Mouse (Mus musculus): ENCODE data around the gene Setd1b.

Gene Setd1b

DNA sequence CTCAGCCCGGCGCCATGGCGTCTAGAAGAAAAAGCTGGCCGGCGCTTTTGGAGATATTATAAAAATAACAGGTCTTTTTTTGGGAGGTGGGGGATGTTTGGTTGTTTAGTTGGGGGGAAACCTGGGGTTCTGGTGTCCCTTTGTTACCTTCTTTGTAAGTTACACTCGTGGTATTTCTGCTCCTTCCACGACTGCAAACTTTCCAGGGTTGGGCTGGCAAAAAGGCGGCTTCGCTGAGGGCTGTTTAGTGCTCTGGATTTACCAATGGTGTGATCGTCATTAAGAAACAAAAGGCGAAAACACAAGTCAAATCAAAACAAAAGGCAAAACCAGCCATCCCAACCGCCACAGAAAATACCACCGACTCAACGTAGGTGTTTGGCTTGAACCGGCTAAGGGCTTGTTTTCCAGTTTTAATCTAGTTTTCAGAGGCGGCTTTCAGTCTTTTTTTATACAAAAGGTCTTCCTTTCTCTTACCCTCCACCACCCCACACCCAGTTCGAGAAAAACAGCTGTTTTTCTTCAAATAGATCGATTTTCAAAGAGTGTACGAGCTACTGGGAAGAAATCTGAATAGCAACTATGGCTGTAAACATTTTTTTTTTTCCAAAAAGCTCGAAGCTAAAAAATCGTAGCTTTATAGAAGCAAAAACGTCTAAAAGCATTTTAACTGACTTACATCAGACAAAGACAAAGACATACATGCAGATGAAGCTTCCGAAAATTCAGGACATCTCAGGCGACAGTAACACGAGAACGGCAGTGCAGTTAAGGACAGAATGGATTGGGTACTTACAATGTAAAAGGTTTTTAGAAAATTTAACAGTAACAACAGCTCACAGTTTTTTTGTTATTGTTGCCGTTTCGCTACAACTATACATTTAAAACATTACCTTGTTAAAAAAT, 2.0 kb upstream of the Setd1b start:
- DNase-seq (ENCODE audit: low spot score in 2 of 2): no peak

DNA sequence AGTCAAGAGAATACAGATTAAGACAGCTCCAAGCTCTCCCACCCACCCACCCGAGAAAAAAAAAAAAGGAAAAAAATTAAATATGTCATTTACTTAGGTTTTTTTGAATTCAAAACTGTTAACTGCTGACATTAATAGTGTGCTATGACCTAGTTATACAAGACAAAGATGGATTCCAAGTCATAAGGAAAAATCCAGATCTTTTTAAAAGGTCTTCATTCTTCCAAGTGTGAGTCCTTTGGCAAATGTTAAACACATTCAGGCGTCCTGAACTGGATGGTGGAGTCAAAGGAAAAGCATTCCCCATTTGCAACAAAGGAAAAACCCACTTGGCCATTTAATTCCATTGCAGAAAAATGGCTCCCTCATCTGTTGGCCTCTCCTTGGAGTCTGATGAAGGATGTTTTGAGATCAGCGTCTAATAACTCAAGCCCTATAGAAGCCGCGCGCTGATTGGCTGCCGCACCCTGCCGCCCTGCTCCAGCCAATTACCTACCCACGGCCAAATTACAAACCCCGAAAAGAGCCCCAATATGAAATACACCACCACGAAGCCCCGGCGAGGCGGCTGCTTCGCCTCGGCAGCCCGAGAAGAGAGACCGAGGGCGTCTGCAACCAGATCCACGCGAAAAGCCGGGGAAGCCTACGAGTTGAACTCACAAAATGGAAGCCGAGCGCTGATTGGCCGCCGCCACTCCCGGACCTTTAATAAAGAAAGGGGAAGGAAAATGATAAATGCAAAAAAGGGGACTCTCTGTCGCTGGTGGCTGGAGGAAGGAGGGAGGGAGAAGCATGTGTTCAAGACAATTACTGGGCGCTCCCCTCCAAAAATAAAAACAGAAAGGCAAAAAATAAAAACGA, 1.1 kb upstream of the Setd1b start:
- peak; percentile 86 to 90 for DNase-seq (ENCODE audit: low spot score in 2 of 2)

DNA sequence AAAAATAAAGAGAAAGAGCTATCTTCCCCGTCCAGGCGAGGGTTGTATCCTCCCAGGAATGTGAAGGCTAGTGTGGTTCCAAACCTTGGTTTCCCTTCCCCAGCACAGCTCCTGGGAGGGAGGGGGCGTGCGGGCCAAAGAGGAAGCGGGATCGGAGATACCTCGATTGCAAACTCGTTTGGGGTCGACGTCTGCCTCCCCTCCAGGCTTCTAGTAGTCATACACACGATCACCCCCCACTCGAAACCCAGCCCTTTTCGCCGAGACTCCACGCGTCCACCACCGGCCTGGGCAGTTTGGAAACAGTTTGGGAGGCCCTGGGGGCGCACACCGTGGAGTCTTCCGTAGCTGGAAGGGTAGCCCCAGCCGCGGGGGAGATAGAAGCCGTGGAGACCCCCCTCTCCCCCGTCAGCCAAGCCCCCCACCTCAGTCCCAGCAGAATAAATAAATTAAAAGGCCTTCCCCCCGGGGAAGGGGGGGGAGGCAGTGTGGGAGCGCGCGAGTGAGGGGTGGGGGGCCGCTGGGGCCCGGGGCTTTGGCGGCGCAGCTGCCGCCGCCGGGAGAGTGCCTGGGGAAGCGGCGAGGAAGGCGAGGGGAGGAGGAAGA, 335 bp upstream of the Setd1b start:
- DNase-seq (ENCODE audit: low spot score in 2 of 2): no peak

DNA sequence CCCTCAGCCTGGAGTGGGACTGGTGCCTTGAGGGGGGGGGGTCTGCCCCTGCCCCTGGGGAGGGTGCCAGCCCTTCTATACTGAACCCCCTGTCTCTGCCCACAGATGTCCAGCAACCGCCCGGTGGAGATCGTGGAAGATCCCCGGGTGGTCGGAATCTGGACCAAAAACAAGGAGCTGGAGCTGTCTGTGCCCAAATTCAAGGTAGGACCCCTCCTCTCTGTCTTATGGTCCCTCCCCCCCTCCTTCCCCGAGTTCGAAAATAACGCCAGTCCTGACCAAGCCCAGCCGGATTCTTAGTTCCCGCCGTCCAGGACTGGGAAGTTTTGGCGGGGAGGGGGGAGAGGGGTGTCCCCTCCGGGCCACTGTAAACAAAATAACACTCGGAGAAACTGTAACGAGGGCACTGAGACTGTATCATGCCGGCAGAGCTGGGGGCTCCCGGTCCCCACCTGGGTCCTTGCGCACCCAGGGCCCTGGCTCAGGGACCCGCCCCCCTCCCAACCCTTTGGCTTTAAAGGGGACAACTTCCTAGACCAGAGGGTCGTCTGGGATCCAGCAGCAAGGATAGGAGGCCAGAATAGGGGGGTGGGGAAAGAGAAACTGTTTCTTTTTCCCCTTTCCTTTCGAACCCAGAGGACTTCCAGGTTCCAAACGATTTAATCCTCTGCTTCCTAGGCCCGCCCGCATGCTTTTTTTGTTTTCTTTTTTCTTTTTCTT, 1.4 kb downstream of the Setd1b start:
- no peak for DNase-seq (ENCODE audit: low spot score in 2 of 2)

DNA sequence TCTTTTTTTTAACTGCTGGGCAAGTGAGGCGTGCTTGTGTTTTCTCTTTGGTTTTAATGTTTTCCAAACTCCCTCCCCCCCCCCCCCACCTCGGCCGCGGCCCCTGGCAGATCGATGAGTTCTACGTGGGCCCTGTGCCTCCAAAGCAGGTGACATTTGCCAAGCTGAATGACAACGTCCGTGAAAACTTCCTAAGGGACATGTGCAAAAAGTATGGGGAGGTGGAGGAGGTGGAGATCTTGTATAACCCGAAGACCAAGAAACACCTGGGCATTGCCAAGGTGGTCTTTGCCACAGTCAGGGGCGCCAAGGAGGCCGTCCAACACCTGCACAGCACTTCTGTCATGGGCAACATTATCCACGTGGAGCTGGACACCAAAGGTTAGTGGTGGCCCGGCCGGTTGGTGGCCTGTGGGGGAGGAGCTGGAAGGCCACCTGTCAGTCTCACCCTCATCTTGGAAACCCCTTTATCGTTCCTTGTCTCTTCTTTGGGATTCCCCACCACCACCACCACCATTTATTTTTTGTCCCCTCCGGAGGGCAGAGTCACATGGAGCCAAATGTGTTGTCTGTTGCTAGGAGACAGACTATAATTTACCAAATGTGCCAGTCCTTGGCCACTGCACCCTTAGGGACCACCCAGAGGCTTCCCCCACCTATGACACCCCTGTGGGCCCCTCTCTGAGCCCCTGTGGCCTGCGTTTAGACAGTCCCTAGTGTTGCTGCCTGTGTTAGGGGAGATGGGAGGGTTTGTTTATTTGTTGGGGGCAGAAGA, 2.2 kb downstream of the Setd1b start:
- DNase-seq (ENCODE audit: low spot score in 2 of 2): no peak

DNA sequence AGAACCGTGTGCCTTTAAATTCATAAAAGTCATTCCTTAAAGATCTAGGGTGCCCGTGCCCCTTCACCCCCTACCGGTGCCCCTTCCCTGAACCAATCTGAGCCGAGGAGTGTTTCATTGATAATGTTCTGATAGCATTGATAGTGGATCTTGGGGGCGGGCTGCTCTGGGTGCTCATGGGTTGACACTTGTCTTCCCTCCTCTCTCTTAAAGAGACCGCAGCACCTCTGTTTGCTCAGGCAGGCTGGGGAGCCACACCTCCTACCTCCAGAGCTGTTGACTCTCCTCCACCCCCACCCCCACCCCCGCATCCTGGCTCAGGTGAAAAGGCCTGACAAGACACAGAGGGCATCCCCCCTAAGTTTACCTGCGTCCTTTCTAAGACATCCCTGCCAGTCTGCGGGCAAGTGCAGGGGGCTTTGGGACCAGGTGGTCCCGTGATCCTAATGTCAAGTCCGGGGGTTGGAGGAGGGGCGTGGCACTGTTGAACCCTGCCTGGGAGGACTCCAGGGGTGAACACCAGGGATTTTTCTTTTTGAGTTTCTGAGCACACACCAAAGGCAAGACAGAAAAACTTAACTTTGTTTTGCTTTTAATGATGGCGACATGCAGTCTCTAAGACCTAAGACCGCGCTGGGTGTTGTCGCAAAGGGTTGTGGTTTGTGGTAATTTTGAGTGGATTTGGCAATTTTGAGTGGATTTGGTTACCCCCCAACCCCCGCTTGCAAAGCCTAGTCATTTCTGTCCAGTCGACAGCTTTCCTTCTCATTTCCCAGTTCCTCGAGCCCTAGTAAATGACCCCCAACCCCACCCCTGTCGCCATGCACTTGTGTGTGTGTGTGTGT, 3.0 kb downstream of the Setd1b start:
- no peak for DNase-seq (ENCODE audit: low spot score in 2 of 2)

DNA sequence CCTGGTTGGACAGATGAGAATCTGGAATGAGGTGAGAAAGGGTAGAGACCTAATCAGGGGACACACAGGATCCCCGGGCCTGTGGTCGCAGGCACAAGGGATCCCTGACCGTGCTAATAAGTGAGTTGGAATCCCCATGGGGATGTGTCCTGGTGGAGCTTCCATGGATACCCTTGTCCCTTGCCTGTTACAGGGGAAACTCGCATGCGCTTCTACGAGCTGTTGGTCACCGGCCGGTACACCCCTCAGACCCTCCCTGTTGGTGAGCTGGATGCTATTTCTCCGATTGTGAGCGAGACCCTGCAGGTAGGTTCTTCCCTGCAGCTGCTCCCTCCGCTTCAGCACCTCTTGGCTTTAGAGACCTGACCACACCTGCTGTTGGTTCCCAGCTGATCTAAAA, 4.4 kb downstream of the Setd1b start:
- DNase-seq (ENCODE audit: low spot score in 2 of 2): no peak

DNA sequence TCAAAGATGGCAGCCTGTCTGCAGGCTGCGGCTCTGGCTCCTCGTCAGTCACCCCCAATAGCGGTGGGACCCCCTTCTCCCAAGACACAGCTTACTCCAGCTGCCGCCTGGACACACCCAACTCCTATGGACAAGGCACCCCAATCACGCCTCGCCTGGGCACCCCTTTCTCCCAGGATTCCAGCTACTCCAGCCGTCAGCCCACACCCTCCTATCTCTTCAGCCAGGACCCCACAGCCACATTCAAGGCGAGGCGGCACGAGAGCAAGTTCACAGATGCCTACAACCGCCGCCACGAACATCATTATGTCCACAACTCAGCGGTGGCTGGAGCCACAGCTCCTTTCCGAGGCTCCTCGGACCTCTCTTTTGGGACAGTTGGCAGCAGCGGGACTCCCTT, 5.6 kb downstream of the Setd1b start:
- no peak for DNase-seq (ENCODE audit: low spot score in 2 of 2)

DNA sequence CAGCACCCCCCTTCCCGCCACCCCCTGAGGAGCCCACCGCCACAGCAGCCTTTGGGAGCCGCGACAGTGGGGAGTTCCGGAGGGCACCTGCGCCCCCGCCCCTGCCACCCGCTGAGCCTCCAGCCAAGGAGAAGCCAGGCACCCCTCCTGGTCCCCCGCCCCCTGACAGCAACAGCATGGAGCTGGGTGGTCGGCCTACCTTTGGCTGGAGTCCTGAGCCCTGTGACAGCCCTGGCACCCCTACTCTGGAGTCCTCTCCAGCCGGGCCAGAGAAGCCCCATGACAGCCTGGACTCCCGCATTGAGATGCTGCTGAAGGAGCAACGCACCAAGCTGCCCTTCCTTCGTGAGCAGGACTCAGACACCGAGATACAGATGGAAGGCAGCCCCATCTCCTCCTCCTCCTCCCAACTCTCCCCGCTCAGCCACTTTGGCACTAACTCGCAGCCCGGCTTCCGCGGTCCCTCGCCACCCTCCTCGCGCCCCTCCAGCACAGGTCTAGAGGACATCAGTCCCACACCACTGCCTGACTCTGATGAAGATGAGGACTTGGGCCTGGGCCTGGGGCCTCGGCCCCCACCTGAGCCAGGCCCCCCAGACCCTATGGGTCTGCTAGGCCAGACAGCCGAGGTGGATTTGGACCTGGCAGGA, 6.2 kb downstream of the Setd1b start:
- DNase-seq (ENCODE audit: low spot score in 2 of 2): no peak

DNA sequence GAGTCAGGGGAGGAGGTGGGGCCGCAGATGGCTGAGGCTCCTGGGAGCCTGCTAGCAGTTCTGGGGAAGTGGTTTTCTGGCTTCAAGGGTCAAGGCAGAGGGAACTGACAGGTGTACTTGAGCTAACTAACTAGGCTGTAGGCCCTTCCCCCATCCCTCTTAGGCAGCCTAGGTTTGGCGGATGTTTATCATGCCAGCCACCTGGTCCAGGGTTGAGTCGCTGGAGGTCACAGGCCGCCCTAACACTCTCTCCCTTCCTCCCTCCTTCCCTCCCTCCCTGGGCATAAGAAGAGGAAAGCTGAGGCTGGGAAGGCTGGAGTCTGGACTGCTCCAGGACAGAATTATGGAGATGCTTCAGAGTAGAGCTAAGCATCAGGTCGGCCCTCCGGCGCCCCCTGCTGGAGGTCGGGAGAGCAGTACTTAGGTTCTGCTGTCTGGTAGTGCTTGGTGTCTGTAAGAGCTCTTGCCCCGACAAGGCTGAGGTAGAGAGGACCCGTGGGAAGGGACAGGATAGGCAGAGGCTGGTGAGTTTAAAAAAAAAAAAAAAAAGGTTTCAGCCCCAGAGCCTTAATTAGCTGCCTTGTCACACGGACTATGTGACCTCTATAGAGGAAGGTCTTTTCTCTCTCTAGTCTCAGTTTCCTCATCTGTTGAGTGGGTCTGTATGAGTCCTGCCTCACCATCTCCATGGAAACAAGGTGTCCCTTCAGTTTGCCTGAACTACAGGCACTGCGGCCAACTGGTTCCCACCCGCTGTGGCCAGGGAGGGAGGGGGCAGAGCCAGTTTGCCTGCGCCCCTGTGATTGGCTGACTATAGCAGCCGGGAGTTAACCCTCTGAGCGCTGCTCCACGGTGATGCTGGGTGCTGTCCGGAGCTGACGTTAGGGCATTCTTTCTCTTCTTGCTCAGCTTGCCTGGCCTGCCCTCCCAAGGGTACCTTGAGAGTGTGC, 7.7 kb downstream of the Setd1b start:
- DNase-seq (ENCODE audit: low spot score in 2 of 2): peak; percentile 86 to 88

DNA sequence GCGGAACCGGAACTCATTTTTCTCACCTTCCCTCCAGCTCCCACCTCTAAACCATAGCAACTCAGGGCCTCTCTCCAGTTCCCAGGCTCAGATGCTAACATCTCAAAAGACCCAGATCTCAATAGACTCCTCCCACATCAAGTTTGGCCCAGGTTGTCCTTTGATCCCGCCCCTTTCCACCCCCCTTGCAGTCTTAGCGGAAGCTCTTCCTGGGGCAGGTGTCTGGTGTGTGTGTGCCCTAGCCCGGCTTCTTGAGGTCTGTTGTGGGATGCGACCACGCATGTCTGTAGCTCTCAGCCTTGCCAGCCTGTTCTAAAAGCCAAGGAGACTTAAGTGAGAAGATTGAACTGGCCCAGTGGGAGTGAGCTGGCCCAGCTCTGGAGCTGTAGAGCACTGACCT, 8.6 kb downstream of the Setd1b start:
- DNase-seq (ENCODE audit: low spot score in 2 of 2): no peak

DNA sequence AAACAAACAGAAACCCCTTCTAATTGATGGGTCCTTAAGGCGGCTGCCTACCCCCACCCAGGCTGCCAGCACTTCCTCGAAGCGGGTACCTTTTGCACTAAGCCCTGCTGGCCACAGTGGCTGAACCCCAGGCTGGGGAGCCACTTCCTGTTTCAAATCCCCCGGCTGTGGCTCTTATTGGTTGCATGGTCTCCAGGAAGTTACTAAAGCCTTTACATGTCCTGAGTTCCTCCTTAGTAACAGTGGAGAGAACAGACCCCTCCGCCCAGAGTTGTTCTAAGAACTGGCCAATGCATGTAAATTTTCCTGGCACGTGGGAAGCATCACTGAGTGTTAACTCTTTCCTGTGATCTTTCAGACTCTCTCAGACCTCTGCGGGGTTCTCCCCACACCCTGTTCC, 9.1 kb downstream of the Setd1b start:
- no peak for DNase-seq (ENCODE audit: low spot score in 2 of 2)

DNA sequence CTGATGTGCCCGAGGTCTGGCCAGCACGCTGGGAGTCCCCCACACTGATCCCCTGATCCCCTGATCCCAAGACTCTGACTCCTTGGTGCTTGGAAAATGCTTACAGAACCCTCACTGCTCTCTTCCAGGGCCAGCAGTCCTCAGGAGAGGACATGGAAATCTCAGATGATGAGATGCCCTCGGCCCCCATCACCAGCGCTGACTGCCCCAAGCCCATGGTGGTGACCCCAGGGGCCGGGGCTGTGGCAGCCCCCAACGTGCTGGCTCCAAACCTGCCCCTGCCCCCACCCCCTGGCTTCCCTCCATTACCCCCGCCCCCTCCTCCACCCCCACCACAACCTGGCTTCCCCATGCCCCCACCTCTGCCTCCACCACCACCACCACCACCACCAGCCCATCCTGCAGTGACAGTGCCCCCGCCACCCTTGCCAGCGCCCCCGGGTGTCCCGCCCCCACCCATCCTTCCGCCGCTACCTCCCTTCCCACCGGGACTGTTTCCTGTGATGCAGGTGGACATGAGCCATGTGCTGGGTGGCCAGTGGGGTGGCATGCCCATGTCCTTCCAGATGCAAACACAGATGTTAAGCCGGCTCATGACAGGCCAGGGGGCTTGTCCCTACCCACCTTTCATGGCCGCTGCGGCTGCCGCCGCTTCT, 9.8 kb downstream of the Setd1b start:
- no peak for DNase-seq (ENCODE audit: low spot score in 2 of 2)

DNA sequence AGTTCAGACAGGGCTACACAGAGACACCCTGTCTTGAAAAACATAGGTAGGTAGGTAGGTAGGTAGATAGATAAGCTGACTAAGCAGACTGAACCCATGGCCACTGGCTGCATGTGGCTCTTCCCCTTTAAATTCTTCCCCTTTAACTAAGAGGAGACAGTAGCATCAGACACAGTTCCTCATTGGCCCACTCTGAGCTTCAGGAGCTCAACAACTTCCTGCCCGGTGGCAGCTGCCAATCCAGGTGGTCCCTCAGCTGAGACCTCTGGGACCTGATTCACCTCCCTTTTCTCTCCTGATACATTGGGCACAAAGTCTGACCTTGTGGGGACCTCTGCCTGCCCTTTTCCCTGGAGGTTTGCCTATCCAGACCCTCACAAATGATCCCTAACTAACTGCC, 10.9 kb downstream of the Setd1b start:
- no peak for DNase-seq (ENCODE audit: low spot score in 2 of 2)

DNA sequence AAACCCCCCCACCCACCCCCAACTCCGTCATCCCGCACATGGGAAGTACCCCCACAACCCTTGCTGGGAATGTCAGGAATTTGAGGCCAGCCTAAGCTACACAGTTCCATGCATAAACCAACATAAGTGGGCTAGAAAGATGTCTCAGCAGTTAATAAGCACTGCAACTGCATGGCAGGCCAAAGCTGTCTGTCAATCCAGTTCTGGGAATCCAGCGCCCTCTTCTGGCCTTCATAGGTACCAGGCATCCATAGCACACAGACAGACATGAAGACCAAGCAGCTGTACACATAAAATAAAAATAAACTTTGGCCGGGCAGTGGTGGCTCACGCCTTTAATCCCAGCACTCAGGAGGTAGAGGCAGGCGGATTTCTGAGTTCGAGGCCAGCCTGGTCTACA, 13.4 kb downstream of the Setd1b start:
- DNase-seq (ENCODE audit: low spot score in 2 of 2): no peak

DNA sequence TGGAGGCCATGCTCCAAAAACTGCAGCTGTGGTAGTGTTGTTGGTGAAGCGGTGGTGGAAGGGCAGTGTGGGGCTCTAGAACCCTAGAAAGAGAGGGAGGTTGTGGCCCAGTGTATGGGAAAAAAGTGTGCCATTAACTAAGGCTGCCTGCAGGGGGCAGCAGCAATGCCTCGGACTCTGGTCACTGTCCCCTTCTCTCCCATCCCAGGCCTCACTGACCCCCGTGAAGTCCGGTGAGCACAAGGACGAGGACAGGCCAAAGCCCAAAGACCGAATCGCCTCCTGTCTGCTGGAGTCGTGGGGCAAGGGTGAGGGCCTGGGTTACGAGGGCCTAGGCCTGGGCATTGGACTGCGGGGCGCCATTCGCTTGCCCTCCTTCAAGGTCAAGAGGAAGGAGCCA, 14.8 kb downstream of the Setd1b start:
- no peak for DNase-seq (ENCODE audit: low spot score in 2 of 2)

DNA sequence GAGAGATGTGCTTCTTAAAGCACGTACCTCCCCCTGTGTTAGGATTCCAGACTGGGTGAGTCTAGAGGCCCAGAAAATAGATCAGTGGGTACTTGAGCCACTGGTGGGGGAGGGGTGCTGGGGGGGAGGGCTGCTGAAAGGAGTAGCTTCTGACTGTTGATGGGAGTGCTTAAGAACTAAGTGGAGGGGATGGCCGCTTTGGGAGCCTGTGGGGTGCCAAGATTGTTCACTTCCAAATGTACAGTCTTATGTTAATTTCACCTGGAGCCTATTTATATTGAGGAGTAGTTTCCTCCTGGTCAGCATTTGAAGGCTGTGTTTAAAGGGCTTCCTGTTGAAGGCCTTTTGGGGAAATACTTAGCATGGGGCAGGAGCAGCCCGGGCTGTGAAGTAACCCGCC, 16.0 kb downstream of the Setd1b start:
- DNase-seq (ENCODE audit: low spot score in 2 of 2): no peak

DNA sequence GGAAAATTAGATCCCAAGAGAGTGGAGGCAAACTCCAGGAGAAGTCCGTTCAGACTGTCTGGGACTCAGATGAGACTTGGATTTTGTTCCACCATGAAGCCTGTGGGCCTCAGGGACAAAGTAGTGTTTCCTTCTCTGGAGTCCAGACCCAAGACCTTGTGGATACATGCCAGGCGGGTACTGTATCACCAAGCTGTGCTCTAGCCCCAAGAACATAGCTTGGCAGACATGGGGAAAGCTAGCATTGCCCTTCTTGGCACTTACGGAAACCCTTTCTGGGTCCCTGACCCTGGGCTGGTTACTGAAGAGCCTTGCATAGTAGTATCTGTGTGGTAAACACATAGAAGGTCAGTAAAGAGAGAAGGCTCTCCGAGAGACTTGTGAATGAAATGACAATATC, 17.5 kb downstream of the Setd1b start:
- no peak for DNase-seq (ENCODE audit: low spot score in 2 of 2)
